Mouse (Mus musculus): ENCODE measurements around the gene Ssr3. TPM values are rescaled to one million over a fixed set of nuclear protein-coding genes. Genes with fewer than 3 reads are reported as not detected.
A peak's percentile ranks its signal among the peaks of the same experiment; 100 is the strongest.

Ssr3 gene
- polyA plus RNA-seq (2016; fragmentation: Nextera tagmentation; extraction: Ambion mirVana): 232 and 245 TPM in 2 replicates

DNA sequence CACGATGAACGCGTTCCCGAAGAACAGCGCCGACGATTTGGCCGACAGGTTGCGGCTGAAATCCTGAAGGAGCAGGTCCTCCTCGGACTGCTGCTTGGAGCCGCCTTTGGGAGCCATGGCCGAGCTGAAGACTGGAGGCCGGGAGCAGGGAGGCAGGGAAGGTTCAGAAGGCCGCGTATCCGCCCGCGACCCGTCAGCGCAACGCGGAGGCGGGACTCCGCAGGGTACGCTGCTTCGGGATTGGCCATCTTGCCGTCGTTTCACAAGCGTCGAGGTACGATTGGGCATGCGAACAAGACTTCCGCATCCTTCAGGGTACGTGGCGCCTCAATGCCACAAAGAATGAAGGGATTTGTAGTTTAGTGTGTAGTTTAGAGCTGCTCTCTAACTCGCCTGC, at the start of gene Ssr3:
Gene Ssr3 (minus strand): TSS at position 203 of the 397 bp plus-strand sequence.
- peak within 1 kb of the TSS; percentile 96 for H3K27ac ChIP-seq (replicated peaks)
- peaks cover 10% of the 10 kb centered on the region for H3K4me1 ChIP-seq
- peak within 1 kb of the TSS; percentile 86 for H3K4me3 ChIP-seq
- peaks cover 32% of the 10 kb centered on the region for H3K36me3 ChIP-seq
- DNase-seq (ENCODE audit: low spot score): peak; percentile 97
- H3K9me3 ChIP-seq (replicated peaks): no peaks in the 10 kb centered on the region
- H3K27me3 ChIP-seq (ENCODE audit: low read depth, poor library complexity, severe bottlenecking): no peaks in the 10 kb centered on the region
- WGBS: under 1% methylated on average over 36 of the region's 36 CpGs

DNA sequence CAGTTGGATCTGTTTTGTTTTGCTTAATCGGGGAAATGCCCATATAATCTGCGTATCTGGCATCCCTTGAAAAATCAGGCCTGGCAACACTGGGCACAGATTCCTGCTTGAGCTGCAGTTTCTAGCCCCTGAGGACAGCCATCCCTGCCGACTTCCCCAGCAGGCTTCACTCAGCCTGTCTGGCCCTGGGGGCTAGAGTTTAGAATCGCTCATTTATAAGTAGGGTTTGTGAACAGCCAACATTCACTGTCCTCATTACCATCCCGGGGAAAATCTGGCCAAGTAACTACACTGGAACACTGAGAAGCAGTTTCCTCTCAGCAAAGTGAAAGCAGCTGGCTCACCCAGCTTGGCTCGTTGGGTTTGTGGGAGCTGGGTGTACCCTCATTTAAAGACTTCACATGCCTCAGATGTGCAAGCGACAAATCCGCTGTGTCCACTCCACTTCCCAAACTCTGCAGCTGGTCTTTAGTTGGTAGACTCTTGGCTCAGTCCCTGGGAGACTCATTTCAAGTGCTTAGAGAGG, 49.2 kb upstream of the Ssr3 start:
- no peak for DNase-seq (ENCODE audit: low spot score)
- Histone ChIP-seq H3K27ac (replicated peaks) (peak overlapping the region; percentile 71), H3K4me3 (no peak overlapping the region)

DNA sequence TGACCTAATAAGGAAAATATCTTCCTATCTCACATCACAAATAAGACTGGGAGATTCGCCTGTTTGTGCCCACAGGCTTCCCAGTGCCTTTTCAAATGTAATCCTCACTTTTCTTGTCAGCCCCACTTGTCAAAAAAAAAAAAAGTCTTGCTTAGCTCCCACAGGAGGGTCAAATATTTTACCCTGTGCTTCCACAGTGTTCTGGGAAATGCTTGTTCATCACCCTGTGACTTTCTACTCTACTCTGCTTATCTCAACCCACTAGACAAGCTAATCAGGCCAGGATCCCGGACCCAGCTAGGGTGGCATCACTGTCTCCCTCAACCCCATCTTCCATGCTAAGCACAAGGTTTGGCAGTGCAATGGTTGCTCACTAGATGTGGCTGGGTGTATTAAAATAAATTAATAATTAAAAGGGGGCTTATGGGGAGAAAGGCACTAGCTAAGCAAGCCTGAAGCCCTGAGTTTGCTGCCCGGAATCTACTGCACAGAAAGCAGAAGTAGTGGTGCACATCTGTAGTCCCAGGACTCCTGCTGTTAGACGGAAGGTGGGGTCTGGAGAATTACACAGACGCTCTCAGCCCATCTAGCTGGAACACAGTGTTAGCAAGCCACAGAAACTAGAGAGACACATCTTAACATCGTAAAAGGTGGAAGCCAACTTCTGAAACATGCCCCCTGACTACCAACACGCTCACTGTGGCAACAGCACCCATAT, 46.2 kb upstream of the Ssr3 start:
- 84% methylated on average over 7 of the region's 7 CpGs for WGBS
- Histone ChIP-seq H3K27me3 (ENCODE audit: low read depth, poor library complexity, severe bottlenecking) (no peaks in the 10 kb centered on the region), H3K4me3 (no peak overlapping the region), H3K36me3 (no peaks in the 10 kb centered on the region), H3K9me3 (replicated peaks) (no peaks in the 10 kb centered on the region), H3K27ac (replicated peaks) (no peak overlapping the region), H3K4me1 (peaks cover 21% of the 10 kb centered on the region)
- DNase-seq (ENCODE audit: low spot score): no peak

More for the DNA sequence above, 49.2 kb upstream of the Ssr3 start:
- Histone ChIP-seq H3K36me3 (no peaks in the 10 kb centered on the region), H3K9me3 (replicated peaks) (no peaks in the 10 kb centered on the region), H3K27me3 (ENCODE audit: low read depth, poor library complexity, severe bottlenecking) (no peaks in the 10 kb centered on the region), H3K4me1 (peaks cover 21% of the 10 kb centered on the region)
- 65% methylated on average over 8 of the region's 8 CpGs for WGBS

DNA sequence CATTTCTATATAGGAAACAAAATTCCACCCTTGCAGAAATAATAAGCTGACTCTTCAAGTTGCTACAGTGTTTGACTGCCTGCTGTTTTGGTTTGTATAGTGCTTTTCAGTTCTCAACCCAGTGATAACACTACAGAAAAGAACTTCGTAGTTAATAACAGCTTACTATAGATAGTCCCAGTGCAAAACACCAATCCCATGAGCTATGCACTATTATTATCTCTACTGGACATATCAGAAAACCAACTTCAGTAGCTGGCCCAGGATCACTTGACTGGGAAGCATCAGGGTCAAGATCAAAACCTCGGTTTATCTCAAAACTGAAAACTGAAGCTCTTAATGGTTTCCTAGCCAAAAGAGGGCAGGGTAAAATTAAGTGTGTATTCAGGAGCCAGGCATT, 43.4 kb upstream of the Ssr3 start:
- H3K4me3 ChIP-seq: no peak overlapping the region
- no peak overlapping the region for H3K27ac ChIP-seq (replicated peaks)
- no peaks in the 10 kb centered on the region for H3K36me3 ChIP-seq
- H3K4me1 ChIP-seq: peaks cover 5% of the 10 kb centered on the region
- DNase-seq (ENCODE audit: low spot score): no peak
- WGBS: 83% methylated on average over 2 of the region's 2 CpGs
- H3K27me3 ChIP-seq (ENCODE audit: low read depth, poor library complexity, severe bottlenecking): no peaks in the 10 kb centered on the region
- no peaks in the 10 kb centered on the region for H3K9me3 ChIP-seq (replicated peaks)

DNA sequence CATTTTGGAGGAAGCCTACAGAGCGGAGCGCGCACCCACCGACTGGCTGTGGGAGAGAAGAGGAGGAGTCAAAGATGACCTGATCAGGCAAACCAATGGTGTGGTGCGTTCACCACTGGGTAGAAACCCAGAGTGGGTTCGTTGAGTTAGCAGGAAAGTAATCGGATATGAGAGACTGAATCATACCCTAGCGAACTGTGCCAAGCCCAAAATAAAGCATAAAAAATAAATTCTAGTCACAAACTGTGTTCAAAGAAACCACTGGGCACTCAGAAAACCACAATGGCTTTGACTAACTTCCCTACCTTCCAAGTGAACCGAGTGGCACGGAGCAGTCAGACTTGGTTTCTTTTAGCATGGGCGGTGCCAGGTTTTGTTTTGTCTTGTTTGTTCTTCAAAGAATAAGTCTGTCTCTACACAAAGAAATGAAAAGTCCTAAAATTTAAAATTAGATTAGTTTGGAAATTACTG, 42.7 kb upstream of the Ssr3 start:
- no peaks in the 10 kb centered on the region for H3K4me1 ChIP-seq
- H3K9me3 ChIP-seq (replicated peaks): no peaks in the 10 kb centered on the region
- H3K27ac ChIP-seq (replicated peaks): no peak overlapping the region
- DNase-seq (ENCODE audit: low spot score): no peak
- WGBS: 92% methylated on average over 11 of the region's 11 CpGs
- H3K4me3 ChIP-seq: no peak overlapping the region
- no peaks in the 10 kb centered on the region for H3K27me3 ChIP-seq (ENCODE audit: low read depth, poor library complexity, severe bottlenecking)
- no peaks in the 10 kb centered on the region for H3K36me3 ChIP-seq

DNA sequence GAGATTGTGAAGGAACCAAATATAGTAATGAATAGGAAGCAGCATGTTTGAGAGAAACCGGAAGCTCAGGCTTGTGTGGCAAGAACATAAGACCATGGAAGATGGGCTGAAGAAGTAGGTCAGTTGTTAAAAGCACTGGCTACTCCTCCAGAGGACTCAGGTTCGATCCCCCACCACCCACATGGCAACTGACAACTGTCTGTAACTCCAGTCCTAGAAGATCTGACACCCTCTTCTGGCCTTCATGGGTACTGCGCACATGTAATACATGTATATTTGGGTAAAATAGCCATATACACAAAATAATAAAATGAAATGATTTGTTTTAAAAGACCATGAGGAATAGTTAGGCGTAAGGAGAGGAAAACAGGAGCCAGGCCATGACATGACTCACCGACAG, 39.8 kb upstream of the Ssr3 start:
- Histone ChIP-seq H3K9me3 (replicated peaks) (no peaks in the 10 kb centered on the region), H3K27ac (replicated peaks) (no peak overlapping the region), H3K4me1 (no peaks in the 10 kb centered on the region), H3K27me3 (ENCODE audit: low read depth, poor library complexity, severe bottlenecking) (no peaks in the 10 kb centered on the region), H3K4me3 (no peak overlapping the region), H3K36me3 (no peaks in the 10 kb centered on the region)
- WGBS: 90% methylated on average over 5 of the region's 5 CpGs
- DNase-seq (ENCODE audit: low spot score): no peak

DNA sequence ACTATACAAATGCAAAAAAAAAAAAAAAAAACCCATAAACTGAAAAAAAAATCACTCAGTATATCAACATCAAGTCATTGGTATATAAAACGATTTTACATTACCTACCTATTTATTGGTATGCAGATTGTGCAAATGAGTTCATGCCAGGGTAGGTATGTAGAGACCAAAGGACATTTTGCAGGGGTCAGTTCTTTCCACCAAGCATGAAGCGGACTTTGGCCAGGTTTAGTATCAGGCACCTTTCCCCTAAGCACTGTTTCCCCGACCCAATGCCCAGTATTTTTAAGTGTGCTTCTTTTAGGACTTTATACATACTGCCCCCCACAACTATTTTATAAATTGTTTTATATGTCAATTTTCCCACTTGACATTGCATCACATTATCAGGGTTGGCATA, 27.3 kb upstream of the Ssr3 start:
- Histone ChIP-seq H3K9me3 (replicated peaks) (no peaks in the 10 kb centered on the region), H3K27me3 (ENCODE audit: low read depth, poor library complexity, severe bottlenecking) (no peaks in the 10 kb centered on the region), H3K4me1 (peaks cover 4% of the 10 kb centered on the region; the same call in 1 of the 2 replicates), H3K36me3 (no peaks in the 10 kb centered on the region), H3K27ac (replicated peaks) (no peak overlapping the region), H3K4me3 (no peak overlapping the region)
- WGBS: 89% methylated on average over 3 of the region's 3 CpGs
- no peak for DNase-seq (ENCODE audit: low spot score)

DNA sequence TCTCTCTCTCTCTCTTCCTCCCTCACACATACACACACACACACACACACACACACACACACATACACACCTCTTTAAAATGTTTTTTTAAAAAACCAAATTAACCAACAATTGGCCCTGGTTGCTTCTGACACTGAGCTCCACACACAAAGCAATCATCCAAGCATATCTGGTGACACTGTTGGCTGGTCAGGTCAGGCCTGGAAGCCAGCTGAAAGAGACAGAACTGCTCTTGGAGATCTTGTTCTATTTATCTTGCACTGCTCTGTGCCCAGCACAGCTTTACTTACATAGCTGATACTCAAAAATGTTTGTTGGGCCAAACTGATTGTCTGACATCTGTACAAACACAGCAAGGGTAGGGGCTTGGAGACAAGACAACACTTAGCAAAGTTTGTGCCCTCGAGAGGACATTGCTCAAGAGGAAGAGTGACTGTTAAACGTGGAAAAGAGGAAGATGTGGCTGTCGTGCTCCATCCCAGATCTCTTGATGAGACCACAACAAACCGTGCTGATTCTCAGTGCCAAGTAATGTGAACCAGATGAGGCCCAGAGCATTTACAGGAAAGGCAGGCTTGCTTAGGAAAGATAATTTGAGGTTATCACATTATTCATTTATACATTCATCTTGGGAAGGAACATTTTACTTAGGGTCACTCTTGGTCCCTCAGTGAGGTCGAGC, 25.6 kb upstream of the Ssr3 start:
- DNase-seq (ENCODE audit: low spot score): no peak
- Histone ChIP-seq H3K4me1 (peaks cover 4% of the 10 kb centered on the region; the same call in 1 of the 2 replicates), H3K27me3 (ENCODE audit: low read depth, poor library complexity, severe bottlenecking) (no peaks in the 10 kb centered on the region), H3K36me3 (no peaks in the 10 kb centered on the region), H3K27ac (replicated peaks) (no peak overlapping the region), H3K9me3 (replicated peaks) (no peaks in the 10 kb centered on the region), H3K4me3 (no peak overlapping the region)
- WGBS: 69% methylated on average over 5 of the region's 5 CpGs

DNA sequence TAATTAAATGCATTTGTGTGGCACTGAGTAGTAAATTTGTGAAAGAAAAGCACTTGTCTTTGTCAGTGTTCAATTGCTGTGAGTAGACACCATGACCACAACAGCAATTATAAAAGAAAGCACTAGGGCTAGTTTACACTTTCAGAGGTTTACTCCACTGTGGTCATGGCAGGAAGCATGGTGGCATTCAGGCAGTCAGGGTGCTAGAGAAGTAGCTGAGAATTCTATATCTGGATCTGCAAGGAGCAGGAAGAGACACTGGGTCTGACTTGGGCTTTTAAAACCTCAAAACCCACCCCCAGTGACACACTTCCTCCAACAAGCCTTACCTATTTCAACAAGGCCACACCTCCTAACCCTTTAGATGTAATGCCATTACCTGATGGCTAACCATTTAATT, 24.1 kb upstream of the Ssr3 start:
- Histone ChIP-seq H3K27ac (replicated peaks) (no peak overlapping the region), H3K4me1 (peaks cover 4% of the 10 kb centered on the region; the same call in 1 of the 2 replicates), H3K4me3 (no peak overlapping the region), H3K9me3 (replicated peaks) (no peaks in the 10 kb centered on the region), H3K27me3 (ENCODE audit: low read depth, poor library complexity, severe bottlenecking) (no peaks in the 10 kb centered on the region), H3K36me3 (no peaks in the 10 kb centered on the region)
- no peak for DNase-seq (ENCODE audit: low spot score)

DNA sequence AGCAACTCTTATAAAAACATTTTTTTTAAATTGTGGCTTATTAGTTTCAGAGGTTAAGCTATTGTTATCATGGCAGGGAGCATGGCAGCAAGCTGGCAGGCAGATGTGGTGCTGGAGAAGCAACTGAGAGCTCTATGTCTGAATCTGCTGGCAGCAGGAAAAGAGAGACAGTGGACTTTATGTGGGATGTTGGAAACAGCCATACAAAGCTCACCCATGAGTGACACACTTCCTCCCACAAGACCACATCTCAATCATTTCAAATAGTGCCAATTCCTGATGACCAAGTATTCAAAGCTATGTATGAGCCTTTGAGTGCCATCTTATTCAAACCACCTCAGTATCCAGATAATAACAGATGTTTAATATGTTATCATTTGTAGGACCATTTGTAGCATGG, 15.5 kb upstream of the Ssr3 start:
- Histone ChIP-seq H3K27me3 (ENCODE audit: low read depth, poor library complexity, severe bottlenecking) (no peaks in the 10 kb centered on the region), H3K4me3 (no peak overlapping the region), H3K9me3 (replicated peaks) (no peaks in the 10 kb centered on the region), H3K4me1 (no peaks in the 10 kb centered on the region), H3K36me3 (no peaks in the 10 kb centered on the region), H3K27ac (replicated peaks) (no peak overlapping the region)
- no peak for DNase-seq (ENCODE audit: low spot score)

DNA sequence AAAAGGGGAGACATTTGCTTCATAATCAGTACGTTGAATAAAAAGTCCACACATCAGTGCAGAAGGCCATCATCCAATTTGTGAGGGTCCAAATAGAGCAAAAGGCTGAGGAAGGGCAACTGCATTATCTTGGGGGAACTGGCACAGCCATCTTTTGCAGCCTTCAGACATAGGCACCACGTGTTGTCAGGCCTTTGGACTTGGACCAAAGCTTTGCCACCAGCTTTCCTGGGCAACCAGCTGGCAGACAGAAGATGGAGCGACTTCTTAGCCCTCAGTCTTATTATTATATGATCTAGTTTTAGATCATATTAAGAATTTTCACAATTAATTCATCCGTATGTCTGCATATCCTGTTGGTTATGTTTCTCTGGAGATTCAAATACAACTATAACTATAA, 13.4 kb upstream of the Ssr3 start:
- H3K4me3 ChIP-seq: no peak overlapping the region
- 81% methylated on average over 4 of the region's 4 CpGs for WGBS
- H3K27me3 ChIP-seq (ENCODE audit: low read depth, poor library complexity, severe bottlenecking): no peaks in the 10 kb centered on the region
- H3K4me1 ChIP-seq: no peaks in the 10 kb centered on the region
- no peak for DNase-seq (ENCODE audit: low spot score)
- H3K9me3 ChIP-seq (replicated peaks): no peaks in the 10 kb centered on the region
- H3K36me3 ChIP-seq: no peaks in the 10 kb centered on the region
- H3K27ac ChIP-seq (replicated peaks): no peak overlapping the region

DNA sequence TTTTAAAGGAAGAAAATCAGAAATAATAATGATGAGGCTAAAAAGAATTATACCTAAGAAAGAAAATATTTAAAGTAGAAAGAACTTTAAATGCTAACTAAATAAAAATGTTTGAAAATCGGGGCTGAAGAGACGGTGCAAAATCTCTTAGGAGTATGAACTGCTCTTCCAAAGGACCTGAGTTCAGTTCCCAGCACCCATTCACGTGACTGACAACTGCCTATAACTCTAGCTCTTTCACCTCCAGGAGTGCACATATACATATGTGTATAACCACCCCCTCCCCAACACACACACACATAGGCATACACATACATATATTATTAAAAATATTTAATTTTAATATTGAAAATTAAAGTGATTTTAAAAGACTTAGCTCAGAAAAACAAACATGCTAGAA, 5.1 kb upstream of the Ssr3 start:
- Histone ChIP-seq H3K27ac (replicated peaks) (no peak overlapping the region), H3K4me3 (no peak overlapping the region), H3K36me3 (no peaks in the 10 kb centered on the region), H3K9me3 (replicated peaks) (no peaks in the 10 kb centered on the region), H3K4me1 (no peaks in the 10 kb centered on the region), H3K27me3 (ENCODE audit: low read depth, poor library complexity, severe bottlenecking) (no peaks in the 10 kb centered on the region)
- DNase-seq (ENCODE audit: low spot score): no peak
- 91% methylated on average over 3 of the region's 3 CpGs for WGBS

DNA sequence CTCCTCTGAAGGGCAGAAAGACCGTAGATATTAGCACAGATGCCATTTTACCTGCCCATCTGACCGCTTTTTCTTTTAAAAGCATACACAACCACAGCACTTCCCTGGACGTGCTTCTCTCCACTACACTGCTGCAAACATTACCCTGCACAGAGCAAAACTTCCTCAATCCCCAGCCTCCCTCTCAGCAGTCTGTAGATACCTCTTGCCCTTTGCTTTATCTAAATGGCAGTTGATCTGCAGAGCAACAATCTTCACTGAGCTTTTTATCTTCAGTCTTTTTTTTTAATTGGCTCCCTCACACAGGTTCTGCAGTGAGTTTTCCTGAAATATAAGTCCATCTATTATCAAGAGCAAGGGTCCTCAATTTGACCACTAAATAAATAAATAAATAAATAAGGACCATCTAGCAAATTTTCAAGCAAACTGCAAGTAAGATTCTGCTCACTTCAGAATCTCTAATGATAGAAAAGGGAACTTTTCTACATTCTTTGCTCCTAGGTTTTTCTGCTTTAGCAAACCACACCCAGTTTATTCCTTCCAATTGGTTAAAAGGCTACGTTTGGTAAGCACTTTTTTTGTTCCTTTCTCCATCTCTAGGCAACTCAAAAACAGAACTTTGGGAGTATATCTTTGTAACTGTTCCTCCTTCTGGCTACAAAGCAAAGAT, 4.5 kb upstream of the Ssr3 start:
- DNase-seq (ENCODE audit: low spot score): no peak
- Histone ChIP-seq H3K4me3 (no peak overlapping the region), H3K27ac (replicated peaks) (no peak overlapping the region), H3K9me3 (replicated peaks) (no peaks in the 10 kb centered on the region), H3K4me1 (no peaks in the 10 kb centered on the region), H3K27me3 (ENCODE audit: low read depth, poor library complexity, severe bottlenecking) (no peaks in the 10 kb centered on the region), H3K36me3 (no peaks in the 10 kb centered on the region)
- 81% methylated on average over 4 of the region's 4 CpGs for WGBS
